Mouse (Mus musculus) MEL-GATA-1-ER (cell line): ENCODE results near the gene Lrrc56.

Source experiments
- DNase-seq: peaks from one replicate; pipeline ENCODE4 v3.0.0-alpha.2; 2012; ENCODE audit warnings: low read depth; ENCODE audit errors: extremely low read depth

Lrrc56 gene

GRCm38 (mm10) chr7:141191796-141192685 lies 1.9 kb upstream of the Lrrc56 start:
- DNase-seq: no peak

- no peak for DNase-seq
These were observed 1.1 kb upstream of the Lrrc56 start for GRCm38 (mm10) chr7:141192776-141193347.

- DNase-seq: no peak
These were observed 555 bp upstream of the Lrrc56 start for GRCm38 (mm10) chr7:141193348-141193856.

- peak; percentile 26 for DNase-seq
These were observed 452 bp downstream of the Lrrc56 start for GRCm38 (mm10) chr7:141194409-141194808.

GRCm38 (mm10) chr7:141194830-141195229 lies 873 bp downstream of the Lrrc56 start:
- DNase-seq: peak; percentile 74

- no peak for DNase-seq
These were observed 1.8 kb downstream of the Lrrc56 start for GRCm38 (mm10) chr7:141195754-141196153.

- DNase-seq: peak; percentile 25
These were observed 2.8 kb downstream of the Lrrc56 start for GRCm38 (mm10) chr7:141196619-141197282.

GRCm38 (mm10) chr7:141198121-141198520 lies 4.2 kb downstream of the Lrrc56 start:
- DNase-seq: no peak

- DNase-seq: no peak
These were observed 10.6 kb downstream of the Lrrc56 start for GRCm38 (mm10) chr7:141204546-141204945.

GRCm38 (mm10) chr7:141205504-141205903 lies 11.5 kb downstream of the Lrrc56 start:
- DNase-seq: no peak

GRCm38 (mm10) chr7:141206182-141206937 lies 12.4 kb downstream of the Lrrc56 start:
- no peak for DNase-seq

GRCm38 (mm10) chr7:141209526-141209925 lies 15.6 kb downstream of the Lrrc56 start:
- DNase-seq: no peak

- no peak for DNase-seq
These were observed 16.2 kb downstream of the Lrrc56 start for GRCm38 (mm10) chr7:141210137-141210536.

- no peak for DNase-seq
These were observed 16.7 kb downstream of the Lrrc56 start for GRCm38 (mm10) chr7:141210606-141211131.

- DNase-seq: no peak
These were observed 19.2 kb downstream of the Lrrc56 start for GRCm38 (mm10) chr7:141213133-141213532.

- no peak for DNase-seq
These were observed 19.8 kb downstream of the Lrrc56 start, which contains the start of gene Lmntd2 for GRCm38 (mm10) chr7:141213605-141214235. Lmntd2 (minus strand) TSS chr7:141214080.

GRCm38 (mm10) chr7:141214310-141214709 lies 20.4 kb downstream of the Lrrc56 start:
- DNase-seq: no peak

- peak; percentile 84 for DNase-seq
These were observed 21.3 kb downstream of the Lrrc56 start, which contains the start of gene Rassf7 for GRCm38 (mm10) chr7:141215101-141215879. Rassf7 (plus strand) TSS chr7:141215860.

GRCm38 (mm10) chr7:141215880-141216733 lies 22.1 kb downstream of the Lrrc56 start:
- no peak for DNase-seq
